15 mouse cellular contexts compared by ENCODE assay signal in the genomic region with DNA sequence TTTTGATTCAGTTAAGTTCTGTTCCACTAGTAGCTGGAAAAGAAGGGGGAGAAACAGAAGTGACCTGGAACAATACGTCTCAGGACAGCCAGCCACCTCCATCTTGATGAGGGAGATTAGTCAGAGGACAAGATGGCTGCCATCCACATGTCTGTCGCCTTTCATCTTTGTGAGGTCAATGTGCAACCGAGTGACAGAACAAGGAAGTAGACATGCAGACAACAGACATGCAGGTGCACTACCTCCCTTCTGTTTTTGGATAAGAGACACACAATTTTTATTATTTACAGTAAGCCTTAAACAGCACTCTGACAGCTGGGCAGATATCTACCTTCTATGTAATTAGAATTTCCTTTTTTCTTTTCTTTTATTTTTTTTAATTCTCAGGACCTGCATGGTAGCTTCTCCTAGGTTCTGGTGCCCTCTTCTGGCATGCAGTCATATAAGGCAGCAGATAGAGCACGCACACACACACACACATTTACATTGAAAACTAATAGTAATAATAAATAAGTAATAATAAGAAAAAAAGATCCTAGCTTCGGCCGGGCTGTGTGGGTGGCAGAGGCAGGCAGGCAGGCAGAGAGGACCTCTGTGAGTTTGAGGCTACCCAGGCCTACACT. TPM values are rescaled to one million over a fixed set of nuclear protein-coding genes. Genes with fewer than 3 reads are reported as not detected.
DNase-seq lines count a peak whose midpoint lies in the region; TF ChIP-seq lines count a peak whose summit lies in the region.
"Had no signal": no experiment of that assay in that cellular context is flagged by ENCODE, and none has a peak within 500 bp of the region (broad histone marks: within the 10 kb centered on the region; RNA-seq: fewer than 3 reads in every experiment).

No protein-coding gene starts in this region.

- intact Hi-C loops in heart, postnatal 10 days (cut with DNase I), result loop anchor here (2.0 to 10.0 kb wide), 2 partner anchors 25 to 339 kb away; a partner anchor contains a TSS

- no peak for TF ChIP-seq POLR2A in brain, embryonic 14.5 days (IDR thresholded peaks at IDR 0.05; ENCODE audit: borderline replicate concordance, extremely low read depth, insufficient read depth, insufficient read length, poor library complexity, severe bottlenecking)

- peak; percentile 9 for DNase-seq in kidney, postnatal 14 days
- no peak for DNase-seq in kidney, adult 11 months
- DNase-seq in 3134 (ENCODE audit: extremely low read depth, insufficient read length, low spot score) (peak; percentile 61), 416B (ENCODE audit: low read depth) (peak; percentile 91)
- peak; percentile 32 for DNase-seq in brain, embryonic 14.5 days (ENCODE audit: low read depth)
- no peak for DNase-seq in urinary bladder, postnatal 10 days (ENCODE audit: low spot score)
- DNase-seq in heart, postnatal 10 days, result no peak
- DNase-seq in layer of hippocampus, adult 9-11 months, result no peak

- TF ChIP-seq CTCF in brain, embryonic 14.5 days (IDR thresholded peaks at IDR 0.05; ENCODE audit: borderline replicate concordance, extremely low read depth, insufficient read depth, insufficient read length), result no peak

RNA-seq across cellular contexts. Expression of a gene that starts 4.4 kb away (rescaled TPM):
- polyA plus RNA-seq in brain, embryonic 14.5 days (2012; rRNA removed), result 192 and 203 TPM in 2 replicates
- 1 to 10 TPM; 8.9 to 9.7 TPM for total RNA-seq in heart, postnatal 10 days (2021)

RNA-seq across cellular contexts. Expression of a gene that starts 40.1 kb away (rescaled TPM):
- polyA plus RNA-seq in brain, embryonic 14.5 days (2012; rRNA removed), result not detected in 2 replicates
- not detected for total RNA-seq in heart, postnatal 10 days (2021)
- total RNA-seq: adrenal gland, postnatal 10 days; left cerebral cortex, postnatal 36 days had no signal
- polyA plus RNA-seq: forebrain, embryonic 16.5 days; heart, embryonic 10.5 days; kidney, embryonic 15.5 days; macrophage; neural tube, embryonic 11.5 days had no signal

RNA-seq across cellular contexts. Expression of a gene that starts 47.7 kb away (rescaled TPM):
- polyA plus RNA-seq in brain, embryonic 14.5 days (2012; rRNA removed), result 0.04 and 0.07 TPM in 2 replicates
- under 1 TPM; 0.22 to 0.26 TPM for total RNA-seq in heart, postnatal 10 days (2021)
- total RNA-seq: left cerebral cortex, postnatal 36 days had no signal
- polyA plus RNA-seq: forebrain, embryonic 16.5 days; macrophage; neural tube, embryonic 11.5 days had no signal

Comparison
In these comparisons a context has a peak if more than half of its experiments do, and no peak if none do; other contexts are left out.
1. DNase-seq: peak in kidney, postnatal 14 days (single experiment), 3134 (single experiment), 416B (single experiment) and brain, embryonic 14.5 days (single experiment); none in kidney, adult 11 months (single experiment), urinary bladder, postnatal 10 days (single experiment), heart, postnatal 10 days (0 of 2) and layer of hippocampus, adult 9-11 months (single experiment).